Mouse (Mus musculus): ENCODE measurements around the gene Evi5l.
A peak's percentile ranks its signal among the peaks of the same experiment; 100 is the strongest.

Evi5l gene

DNA sequence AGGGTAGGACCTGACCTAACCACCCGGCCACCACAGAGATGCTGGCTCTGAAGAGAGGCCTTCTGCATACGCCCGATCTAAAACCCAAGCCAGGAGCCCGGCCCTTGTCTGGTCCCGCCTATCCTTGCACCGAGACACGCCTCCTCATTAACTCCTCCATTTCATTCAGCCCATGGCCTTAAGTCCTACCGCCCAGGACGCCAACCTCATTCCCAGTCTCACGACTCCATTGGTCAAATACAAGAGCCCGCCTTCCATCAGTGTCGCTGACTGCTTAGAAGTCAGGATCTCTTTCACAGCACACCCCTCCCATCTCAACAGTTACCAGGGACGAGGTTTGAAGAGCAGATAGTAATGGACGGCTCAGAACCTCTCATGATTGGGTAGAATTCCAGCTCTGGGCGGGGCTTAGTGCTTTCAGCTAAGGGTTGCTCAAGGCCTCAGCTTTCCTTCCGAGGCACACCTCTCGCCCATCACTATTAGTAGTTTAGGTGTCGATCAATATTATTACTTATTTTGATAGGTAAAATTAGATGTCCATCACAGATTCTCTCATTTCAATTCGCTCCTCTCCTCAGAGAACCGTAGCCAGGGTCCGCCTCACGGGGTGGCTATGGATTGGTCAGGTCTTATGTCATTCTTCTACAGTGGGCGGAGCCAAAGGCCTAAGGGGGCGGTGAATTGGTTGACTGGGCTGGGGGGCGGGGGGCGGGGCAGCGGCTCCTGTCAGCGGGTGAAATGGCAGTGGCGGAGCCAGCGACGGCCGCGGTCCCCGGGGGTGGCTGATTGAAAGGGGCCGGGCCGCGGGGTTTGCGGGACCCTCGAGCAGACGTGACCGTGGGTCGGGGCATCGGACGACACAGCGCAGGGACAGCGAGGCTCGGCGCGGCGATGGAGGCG lies at the start of gene Evi5l:
Gene Evi5l (plus strand): TSS at position 716 of the 900 bp plus-strand sequence.
- DNase-seq (ENCODE audit: low read depth): peak; percentile 100

DNA sequence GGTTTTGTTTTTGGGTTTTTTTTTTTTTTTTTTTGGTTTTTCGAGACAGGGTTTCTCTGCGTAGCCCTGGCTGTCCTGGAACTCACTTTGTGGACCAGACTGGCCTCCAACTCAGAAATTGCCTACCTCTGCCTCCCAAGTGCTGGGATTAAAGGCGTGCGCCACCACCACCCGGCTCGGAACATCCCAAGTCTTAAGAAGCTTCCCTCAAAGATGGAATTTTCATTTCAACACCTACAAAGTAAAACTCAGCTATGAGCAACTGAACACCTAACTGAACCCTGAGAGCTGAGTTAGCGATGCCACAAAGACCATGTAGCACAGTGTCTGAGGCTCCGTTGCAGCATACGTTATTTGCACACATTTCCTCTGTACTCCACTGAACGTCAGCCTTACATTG lies 32.6 kb upstream of the Evi5l start, which contains the start of gene Cd209g:
Gene Cd209g (plus strand): TSS at position 301 of the 400 bp plus-strand sequence.
- no peak for DNase-seq (ENCODE audit: low read depth)

DNA sequence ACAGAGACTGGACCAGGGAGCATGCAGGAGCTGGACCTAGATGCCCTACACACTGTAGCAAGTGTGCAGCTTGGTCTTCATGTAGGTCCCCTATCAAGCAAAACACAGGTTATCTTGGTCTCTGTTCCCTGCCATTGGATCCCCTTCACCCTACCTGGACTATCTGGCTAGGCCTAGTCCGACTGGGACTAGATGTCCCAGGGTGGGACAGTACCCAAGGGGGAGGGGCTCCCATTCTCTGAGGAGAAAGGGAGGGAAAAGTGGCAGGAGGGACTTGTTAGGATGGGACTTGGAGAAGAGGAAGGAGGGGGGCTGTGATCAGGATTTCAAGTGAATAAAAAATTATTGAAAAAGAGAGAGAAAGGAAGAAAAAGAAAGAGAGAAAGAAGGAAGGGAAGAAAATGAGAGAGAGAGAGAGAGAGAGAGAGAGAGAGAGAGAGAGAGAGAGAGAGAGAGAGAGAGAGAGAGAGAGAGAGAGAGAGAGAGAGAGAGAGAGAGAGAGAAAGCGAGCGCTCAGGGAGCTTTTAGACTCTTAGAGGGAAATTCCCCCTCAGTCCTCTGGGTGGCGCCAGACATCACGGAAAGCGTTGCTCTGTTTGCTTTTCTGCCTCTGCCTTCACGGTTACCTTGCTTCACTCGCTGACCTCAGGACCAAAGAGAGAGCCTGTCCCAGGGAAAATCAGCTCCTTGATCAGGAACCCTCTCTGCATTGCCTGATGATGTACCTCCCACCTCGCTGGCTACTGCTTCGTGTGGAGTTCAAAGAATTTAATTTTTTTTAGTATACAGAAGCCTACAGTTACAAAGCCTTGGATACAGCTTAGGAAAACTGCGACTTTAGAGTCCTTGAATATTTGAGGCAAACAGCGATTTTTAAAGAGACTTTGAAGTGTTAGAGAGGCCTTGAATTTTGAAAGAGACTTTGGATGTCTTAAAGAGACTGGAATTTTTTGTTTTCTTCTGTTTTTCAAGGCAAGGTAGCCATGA lies 26.4 kb upstream of the Evi5l start:
- DNase-seq (ENCODE audit: low read depth): peak; percentile 83

DNA sequence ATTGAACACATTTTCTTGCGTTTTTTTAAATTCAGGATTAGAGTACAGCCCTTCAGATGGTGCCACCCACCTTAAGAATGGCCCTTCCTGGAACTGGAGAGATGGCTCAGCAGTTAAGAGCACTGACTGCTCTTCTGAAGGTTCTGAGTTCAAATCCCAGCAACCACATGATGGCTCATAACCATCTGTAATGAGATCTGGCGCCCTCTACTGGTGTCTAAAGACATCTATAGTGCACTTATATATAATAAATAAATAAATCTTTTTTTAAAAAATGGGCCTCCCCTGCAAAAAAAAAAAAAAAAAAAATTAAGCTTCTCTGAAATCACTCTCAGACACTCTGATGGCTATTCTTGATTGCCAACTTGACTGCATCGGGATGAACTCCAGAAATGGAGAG lies 24.6 kb upstream of the Evi5l start:
- DNase-seq (ENCODE audit: low read depth): peak; percentile 57

DNA sequence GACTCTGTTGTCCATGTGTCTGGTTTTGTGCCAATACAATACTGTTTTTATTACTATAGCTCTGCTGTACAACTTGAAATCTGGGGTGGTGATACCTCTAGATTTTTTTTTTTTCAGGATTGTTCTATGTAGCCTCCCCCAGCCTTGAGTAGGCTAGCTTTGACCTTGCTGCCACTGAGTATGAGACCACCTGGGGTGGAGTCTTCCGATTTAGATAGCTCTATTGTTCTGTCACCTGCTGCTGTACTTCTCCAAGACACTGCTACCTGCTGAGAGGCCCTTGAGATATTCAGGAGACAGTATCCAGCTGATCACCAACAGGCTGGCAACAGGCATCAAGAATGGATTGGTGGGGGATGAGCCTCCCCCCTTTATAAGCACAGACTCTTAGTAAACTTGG lies 19.1 kb upstream of the Evi5l start:
- no peak for DNase-seq (ENCODE audit: low read depth)

DNA sequence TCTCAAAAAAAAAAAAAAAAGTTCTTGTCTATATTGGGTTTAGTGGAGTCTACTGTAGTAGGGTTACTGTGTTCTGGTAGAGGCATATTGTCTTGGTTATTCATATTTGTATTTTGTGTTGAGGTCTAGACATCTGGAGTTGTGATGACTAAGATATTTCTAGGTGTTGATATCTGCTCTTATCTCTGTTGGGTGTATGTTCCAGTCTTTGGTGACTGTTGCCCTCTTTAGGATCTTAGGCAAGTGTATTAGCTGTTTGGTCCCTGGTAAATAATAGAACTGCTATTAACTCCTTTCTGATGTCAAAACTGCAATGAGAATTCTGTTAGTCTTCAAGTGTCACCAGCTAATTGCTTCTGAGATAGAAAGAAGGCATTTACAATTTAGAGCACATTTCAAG lies 11.5 kb upstream of the Evi5l start:
- DNase-seq (ENCODE audit: low read depth): no peak

DNA sequence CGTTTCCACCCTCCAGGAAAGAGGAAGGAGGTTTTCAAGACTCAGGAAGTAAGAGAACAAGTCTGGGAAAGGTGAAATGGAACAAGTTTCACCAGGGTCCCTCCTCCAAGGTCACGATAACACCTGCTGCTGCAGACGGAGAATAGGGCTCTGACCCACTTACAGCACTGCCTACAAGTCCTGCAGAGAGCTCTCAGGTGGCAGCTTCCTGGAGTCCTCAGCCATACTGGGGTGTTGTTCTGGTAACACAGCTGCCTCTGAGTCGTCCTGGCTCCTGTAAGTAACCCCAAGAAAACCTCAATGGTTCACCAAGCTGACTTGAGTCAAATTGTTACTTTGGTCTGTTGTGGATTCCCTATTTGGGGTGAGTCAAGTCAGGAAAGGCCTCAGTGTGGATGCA lies 3.6 kb upstream of the Evi5l start:
- no peak for DNase-seq (ENCODE audit: low read depth)

DNA sequence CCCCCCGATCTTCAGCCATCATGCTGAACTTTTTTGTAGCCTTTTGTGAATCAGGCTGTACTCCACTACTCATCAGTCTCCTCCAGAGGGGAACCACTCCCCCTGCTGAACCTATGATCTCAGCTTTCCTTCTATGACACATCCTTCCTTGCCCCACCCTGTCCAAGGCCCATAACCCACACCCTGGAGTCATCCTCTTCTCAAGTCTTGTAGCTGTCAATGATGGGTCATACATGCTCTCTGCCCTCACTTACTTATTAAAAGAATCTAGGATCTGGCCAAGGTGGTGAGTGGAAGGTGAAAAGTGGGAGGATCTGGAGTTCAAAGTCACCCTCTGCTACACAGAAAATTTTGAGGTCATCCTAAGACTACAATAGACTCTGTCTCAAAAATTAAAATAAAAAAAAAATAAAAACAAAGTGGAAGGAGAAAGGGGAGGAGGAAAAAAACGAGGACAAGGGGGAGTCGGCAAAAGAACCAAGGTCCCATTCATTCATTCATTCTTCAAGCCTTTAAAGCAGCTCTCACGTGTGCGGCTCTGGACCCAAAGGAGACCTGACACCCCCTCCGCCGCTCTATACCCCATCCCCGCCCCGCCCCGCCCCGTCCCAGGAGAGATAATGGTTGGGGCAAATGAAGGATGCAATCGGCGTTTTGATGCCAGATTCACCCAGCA lies 1.1 kb upstream of the Evi5l start:
- DNase-seq (ENCODE audit: low read depth): peak; percentile 47

DNA sequence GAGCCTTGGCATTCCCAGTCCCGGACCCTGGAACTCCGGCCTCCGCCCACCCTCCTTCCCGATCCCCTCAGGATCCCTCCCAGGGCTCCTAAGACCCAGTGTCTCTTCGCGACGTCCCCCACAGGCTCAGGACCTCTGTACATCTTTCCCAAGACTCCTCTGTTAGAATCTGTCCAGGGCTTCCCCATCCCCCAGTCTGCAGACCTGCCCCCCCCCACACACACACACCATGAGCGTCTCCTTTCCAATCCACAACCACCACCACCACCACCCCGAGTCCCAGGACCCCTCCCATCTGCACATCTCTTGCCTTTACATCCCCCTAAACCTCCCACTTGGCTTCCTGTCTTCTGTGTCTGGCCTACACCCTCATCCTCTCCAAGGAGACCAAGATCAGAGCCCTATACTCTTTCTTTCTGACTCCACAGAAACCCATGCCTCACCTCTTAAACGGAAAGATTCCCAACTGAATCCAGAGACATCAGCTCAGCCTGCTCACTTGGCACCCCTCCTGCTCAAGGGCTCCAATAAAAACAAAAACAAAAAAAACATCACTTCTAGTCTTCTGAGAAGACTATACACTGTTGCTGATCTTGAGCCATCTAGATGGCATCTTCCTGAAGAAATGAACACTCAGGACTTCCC lies 636 bp downstream of the Evi5l start:
- peak; percentile 37 for DNase-seq (ENCODE audit: low read depth)

DNA sequence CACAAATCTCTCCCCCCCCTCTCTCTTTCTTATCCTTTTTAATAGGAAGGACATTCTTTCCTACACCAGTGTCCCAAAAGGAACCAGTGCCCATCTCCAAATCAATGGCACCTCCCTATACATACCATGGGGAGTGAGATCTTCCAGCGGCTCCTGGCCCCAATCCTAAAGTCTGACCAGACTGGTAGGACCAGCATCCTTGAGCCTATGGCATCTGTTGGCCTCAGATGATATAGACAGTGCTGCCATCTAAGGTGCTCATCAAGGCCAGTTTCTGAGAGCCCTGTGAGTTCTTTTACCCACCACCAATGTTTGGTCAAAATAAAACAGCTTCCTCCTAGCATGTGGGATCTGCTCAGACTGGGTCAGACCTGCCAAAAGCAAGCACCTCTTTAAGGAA lies 1.6 kb downstream of the Evi5l start:
- DNase-seq (ENCODE audit: low read depth): no peak

DNA sequence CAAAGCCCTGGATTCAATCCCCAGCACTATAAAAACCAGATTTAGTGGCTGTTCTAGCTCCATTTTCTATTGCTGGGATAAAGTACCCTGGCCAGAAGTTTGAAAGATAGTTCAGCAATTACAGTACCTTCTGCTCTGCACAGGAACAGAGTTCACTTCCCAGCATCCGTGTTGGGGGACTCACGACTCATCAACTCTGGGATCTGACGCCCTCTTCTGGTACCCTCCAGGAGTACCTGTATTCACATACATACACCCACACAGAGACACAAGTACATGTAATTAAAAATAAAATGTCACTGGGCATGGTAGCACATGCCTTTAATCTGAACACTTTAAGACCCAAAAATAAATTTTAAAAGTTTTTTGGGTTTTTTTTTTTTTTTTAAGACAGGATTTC lies 6.1 kb downstream of the Evi5l start:
- DNase-seq (ENCODE audit: low read depth): no peak

DNA sequence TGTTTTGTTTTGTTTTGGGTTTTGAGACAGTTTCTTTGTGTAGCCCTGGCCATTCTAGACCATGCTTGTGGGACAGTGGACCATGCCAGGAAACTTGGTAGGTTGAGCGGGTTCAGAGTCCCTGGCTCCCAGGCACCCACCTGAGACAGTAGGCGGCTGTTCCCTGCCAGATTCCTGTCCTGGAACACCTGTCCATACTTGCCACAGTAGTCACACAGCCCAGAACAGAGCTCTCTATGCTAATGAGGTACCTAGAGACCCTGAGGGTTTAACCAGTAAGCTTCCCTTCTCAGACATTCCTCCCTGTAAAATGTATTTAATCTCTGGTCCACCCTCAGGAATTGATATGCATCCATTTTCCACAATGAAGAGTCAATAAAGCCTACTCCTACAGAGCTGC lies 7.7 kb downstream of the Evi5l start:
- no peak for DNase-seq (ENCODE audit: low read depth)

DNA sequence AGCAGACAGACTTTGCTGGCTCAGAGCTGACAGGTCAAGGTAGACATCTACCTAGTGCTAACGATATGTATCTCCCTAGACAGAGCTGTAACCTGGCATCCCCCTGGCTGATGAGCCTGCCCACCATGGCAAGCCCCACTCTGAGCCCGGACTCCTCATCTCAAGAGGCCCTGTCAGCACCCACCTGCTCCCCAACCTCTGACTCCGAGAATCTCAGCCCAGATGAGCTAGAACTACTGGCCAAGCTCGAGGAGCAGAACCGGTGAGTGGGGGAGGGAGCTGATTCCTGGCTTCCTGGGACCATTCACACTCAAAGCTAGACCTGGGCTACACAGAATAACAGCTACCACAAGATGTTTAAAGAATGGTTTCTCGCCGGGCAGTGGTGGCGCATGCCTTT lies 17.0 kb downstream of the Evi5l start:
- no peak for DNase-seq (ENCODE audit: low read depth)

DNA sequence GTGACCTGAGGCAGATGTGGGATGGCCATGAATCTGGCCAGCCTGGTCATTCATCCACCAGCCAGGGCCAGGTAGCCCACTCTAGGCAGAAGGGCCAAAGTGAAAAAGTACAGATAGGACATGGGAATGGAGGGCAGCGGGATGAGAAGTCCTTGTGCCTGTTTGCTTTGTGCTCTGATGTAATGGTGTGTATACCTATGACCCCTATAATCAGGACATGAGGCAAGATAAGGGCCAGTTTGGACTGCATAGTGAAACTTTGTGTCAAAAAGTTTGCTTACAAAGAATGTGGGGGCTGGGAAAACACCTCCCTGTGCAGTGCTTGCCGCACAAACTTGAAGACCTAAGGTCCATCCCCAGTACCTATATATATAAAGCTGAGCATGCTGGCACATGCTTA lies 19.8 kb downstream of the Evi5l start:
- no peak for DNase-seq (ENCODE audit: low read depth)

DNA sequence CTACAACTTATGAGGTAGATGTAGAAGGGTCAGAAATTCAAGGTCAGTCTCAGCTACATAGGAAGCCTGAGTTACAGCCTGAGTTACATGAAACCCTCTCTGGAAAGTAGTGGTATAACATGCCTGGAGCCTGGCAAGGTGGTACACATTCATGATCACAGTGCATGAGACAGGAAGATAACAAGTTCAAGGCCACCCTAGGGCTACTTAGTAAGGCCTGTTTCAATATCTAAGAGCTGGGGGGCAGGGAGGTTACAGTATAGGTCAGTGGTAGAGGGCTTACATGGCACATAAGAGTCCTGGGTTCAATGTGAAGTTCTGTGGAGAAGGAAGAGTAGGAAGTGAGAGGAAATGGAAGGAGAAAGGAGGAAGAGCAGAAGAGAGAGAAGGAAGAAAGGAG lies 22.2 kb downstream of the Evi5l start:
- DNase-seq (ENCODE audit: low read depth): no peak

DNA sequence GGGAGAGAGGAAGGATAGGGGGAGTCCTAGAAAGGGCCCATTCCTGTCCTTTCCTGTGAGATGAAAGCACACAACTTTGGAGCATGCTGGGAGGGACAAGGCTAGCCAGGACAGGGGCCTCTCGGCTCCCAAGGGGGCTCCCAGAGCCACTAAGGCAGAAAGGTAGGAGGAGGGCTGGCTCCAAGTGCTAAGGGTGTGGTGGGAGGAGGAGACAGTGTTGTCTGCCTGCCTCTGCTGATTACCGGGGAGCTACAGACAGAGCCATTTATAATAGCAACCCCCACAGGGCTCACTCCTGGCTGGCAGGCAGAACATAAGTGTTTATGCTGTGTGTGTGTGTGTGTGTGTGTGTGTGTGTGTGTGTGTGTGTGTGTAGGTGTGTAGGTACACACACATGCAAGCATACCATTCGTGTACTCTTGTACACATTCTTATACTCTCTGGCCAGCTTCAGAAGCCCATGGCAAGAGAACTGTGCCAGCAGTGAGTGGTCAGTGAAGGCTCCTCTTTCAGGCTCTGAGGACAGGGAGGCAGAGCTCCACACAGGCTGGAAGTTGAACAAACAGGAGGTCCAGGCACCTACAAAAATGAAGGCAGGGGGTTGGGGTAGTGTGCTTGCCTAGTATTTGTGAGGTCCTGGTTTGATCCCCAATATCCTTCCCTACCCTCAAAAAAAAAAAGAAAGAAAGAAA lies 22.8 kb downstream of the Evi5l start:
- no peak for DNase-seq (ENCODE audit: low read depth)

DNA sequence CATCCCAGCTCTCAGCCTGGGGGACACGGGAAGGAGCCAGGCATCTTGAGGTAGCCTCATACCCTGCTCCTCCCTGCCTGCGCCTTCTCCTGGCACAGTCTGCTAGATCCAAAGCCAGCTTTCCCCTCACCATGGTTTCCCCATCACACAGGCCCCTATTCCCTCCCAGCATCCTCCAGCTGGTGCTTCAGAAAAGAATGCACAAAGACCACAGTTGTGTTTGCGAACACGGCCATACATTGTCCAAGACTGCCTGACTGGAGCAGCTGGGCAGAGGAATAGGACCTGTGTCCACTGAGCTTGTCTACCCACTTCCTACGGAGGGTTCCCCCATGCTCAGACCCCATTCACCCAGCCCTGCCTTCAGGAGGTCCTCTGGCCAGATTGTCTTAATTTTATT lies 25.9 kb downstream of the Evi5l start:
- no peak for DNase-seq (ENCODE audit: low read depth)

DNA sequence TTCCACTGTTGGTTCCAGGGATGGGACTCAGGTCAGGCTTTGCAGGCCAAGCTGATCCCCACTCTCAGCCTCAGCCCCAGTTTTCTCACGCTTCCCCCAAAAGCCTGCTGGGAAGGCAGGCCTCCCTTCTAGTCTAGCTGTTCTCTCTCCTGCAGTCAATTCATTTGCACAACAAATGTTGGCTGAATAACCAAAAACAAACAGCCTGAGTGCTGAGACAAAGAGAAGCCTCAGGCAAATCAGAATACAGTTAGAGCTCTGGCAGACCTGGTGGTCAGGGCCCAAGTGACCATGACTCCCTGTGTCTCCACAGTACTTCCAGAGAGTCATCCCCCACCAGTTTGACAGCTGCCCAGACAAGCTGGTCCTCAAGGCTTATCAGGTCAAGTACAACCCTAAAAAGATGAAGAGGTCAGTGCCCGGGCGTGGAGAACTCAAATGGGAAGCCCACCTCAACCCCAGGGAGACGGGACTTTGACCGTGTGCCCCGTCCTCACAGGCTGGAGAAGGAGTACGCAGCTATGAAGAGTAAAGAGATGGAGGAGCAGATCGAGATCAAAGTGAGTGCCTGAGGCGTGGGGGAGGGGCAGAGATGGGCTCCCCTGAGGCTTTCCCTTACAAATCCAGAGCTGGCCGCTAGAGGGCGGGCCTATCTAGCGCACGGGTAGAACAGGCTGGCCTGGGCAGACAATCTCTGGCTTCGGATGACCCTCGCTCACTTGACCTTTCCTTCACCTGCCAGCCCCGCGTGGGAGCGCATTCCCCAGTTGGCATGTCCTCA lies 26.6 kb downstream of the Evi5l start:
- DNase-seq (ENCODE audit: low read depth): peak; percentile 88

DNA sequence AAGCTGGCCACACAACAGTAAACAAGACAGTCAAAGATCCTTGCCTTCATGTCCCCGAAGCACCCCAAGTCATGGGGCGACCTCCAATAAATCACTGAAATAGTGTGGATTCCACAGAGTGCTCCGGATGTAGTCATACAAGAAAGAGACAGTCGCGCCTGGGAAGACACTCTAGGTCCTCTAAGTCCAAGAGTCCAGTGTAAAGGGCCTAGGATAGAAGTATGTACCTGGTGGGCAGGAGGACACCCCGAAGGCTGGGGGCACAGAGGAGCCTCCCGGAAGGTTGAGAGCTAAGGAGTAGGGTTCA lies 27.2 kb downstream of the Evi5l start:
- DNase-seq (ENCODE audit: low read depth): no peak

DNA sequence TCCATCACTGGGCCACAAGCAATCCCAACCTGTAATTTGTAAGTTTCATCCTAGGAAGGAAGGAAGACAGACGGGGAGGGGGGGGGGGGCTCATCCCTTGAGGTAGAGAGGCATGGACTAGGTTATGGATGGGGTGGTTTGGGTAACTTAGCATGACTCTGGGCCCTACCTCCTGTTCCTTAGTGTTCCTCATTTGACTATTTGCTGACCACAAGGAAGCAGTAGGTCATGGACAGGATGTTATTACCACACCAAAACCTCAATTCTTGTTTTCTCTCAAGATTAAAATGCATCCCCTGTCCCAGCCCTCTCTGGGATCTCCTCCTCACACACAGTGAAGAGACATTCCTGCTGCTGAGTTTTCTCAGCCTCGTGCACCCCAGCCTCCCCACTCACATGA lies 35.0 kb downstream of the Evi5l start:
- no peak for DNase-seq (ENCODE audit: low read depth)
